Mouse (Mus musculus): ENCODE data around the gene Ffar3. TPM values are rescaled to one million over a fixed set of nuclear protein-coding genes. Genes with fewer than 3 reads are reported as not detected.

The Ffar3 gene
- polyA plus RNA-seq, 1 experiment = not detected

- Histone ChIP-seq H3K4me1 (peaks cover 73% of the 10 kb centered on the region), H3K36me3 (replicated peaks; ENCODE audit: low read length) (peaks cover 5% of the 10 kb centered on the region), H3K27me3 (replicated peaks) (no peaks in the 10 kb centered on the region), H3K4me3 (replicated peaks) (no peak overlapping the region), H3K9me3 (peaks cover 19% of the 10 kb centered on the region)
- no peak for TF ChIP-seq GATA1 (IDR thresholded peaks at IDR 0.05; ENCODE audit: borderline replicate concordance, low read length)
- no peak for TF ChIP-seq FLI1 (IDR thresholded peaks at IDR 0.05; ENCODE audit: low read length)
Observed at GRCm38 (mm10) chr7:30810319-30810718, 45.7 kb downstream of the Ffar3 start.

- TF ChIP-seq GATA1 (IDR thresholded peaks at IDR 0.05; ENCODE audit: borderline replicate concordance, low read length) (no peak), FLI1 (IDR thresholded peaks at IDR 0.05; ENCODE audit: low read length) (no peak)
- Histone ChIP-seq H3K4me1 (peaks cover 40% of the 10 kb centered on the region), H3K36me3 (replicated peaks; ENCODE audit: low read length) (peaks cover 9% of the 10 kb centered on the region), H3K4me3 (replicated peaks) (no peak overlapping the region), H3K9me3 (peaks cover 35% of the 10 kb centered on the region), H3K27me3 (replicated peaks) (no peaks in the 10 kb centered on the region)
Observed at GRCm38 (mm10) chr7:30805924-30806323, 50.1 kb downstream of the Ffar3 start.

Other genes with a start within 250 kb of the Ffar3 start
- 1.2 TPM in 1 of 2 replicates, not detected in the other for gene Upk1a, start 243.3 kb downstream of the Ffar3 start, polyA plus RNA-seq (2012; ENCODE audit: insufficient read depth, low replicate concordance)
- gene Cox6b1, start 230.0 kb downstream of the Ffar3 start, polyA plus RNA-seq (2012; ENCODE audit: insufficient read depth, low replicate concordance) = 82.5 and 197 TPM in 2 replicates
- gene Etv2, start 220.3 kb downstream of the Ffar3 start, polyA plus RNA-seq (2012; ENCODE audit: insufficient read depth, low replicate concordance) = 0.44 TPM in 1 of 2 replicates, not detected in the other
- 261 and 484 TPM in 2 replicates for gene Rbm42, start 205.9 kb downstream of the Ffar3 start, polyA plus RNA-seq (2012; ENCODE audit: insufficient read depth, low replicate concordance)
- gene Haus5, start 191.2 kb downstream of the Ffar3 start, polyA plus RNA-seq (2012; ENCODE audit: insufficient read depth, low replicate concordance) = 2.3 and 13.7 TPM in 2 replicates
- not detected in 2 replicates for gene Pmis2, start 184.6 kb downstream of the Ffar3 start, polyA plus RNA-seq (2012; ENCODE audit: insufficient read depth, low replicate concordance)
- gene 2200002J24Rik, start 157.3 kb downstream of the Ffar3 start, polyA plus RNA-seq (2012; ENCODE audit: insufficient read depth, low replicate concordance) = not detected in 2 replicates
- gene Atp4a, start 144.0 kb downstream of the Ffar3 start, polyA plus RNA-seq (2012; ENCODE audit: insufficient read depth, low replicate concordance) = 0.10 TPM in 1 of 2 replicates, not detected in the other
- 25.4 and 46.3 TPM in 2 replicates for gene Tmem147, start 126.6 kb downstream of the Ffar3 start, polyA plus RNA-seq (2012; ENCODE audit: insufficient read depth, low replicate concordance)
- gene Gapdhs, start 112.5 kb downstream of the Ffar3 start, polyA plus RNA-seq (2012; ENCODE audit: insufficient read depth, low replicate concordance) = not detected in 2 replicates
- gene Sbsn, start 104.7 kb downstream of the Ffar3 start, polyA plus RNA-seq (2012; ENCODE audit: insufficient read depth, low replicate concordance) = 0.21 TPM in 1 of 2 replicates, not detected in the other
- not detected in 2 replicates for gene Dmkn, start 92.4 kb downstream of the Ffar3 start, polyA plus RNA-seq (2012; ENCODE audit: insufficient read depth, low replicate concordance)
- gene Krtdap, start 68.3 kb downstream of the Ffar3 start, polyA plus RNA-seq (2012; ENCODE audit: insufficient read depth, low replicate concordance) = not detected in 2 replicates
- gene Ffar2, start 32.4 kb downstream of the Ffar3 start, polyA plus RNA-seq (2012; ENCODE audit: insufficient read depth, low replicate concordance) = 5.8 and 8.9 TPM in 2 replicates
- 0.16 TPM in 1 of 2 replicates, not detected in the other for gene Ffar1, start 5.4 kb upstream of the Ffar3 start, polyA plus RNA-seq (2012; ENCODE audit: insufficient read depth, low replicate concordance)
- 0.03 TPM in 1 of 2 replicates, not detected in the other for gene Cd22, start 24.2 kb upstream of the Ffar3 start, polyA plus RNA-seq (2012; ENCODE audit: insufficient read depth, low replicate concordance)
- gene Mag, start 58.7 kb upstream of the Ffar3 start, polyA plus RNA-seq (2012; ENCODE audit: insufficient read depth, low replicate concordance) = 1.2 TPM in 1 of 2 replicates, not detected in the other
- not detected in 2 replicates for gene Hamp2, start 68.5 kb upstream of the Ffar3 start, polyA plus RNA-seq (2012; ENCODE audit: insufficient read depth, low replicate concordance)
- gene Hamp, start 87.9 kb upstream of the Ffar3 start, polyA plus RNA-seq (2012; ENCODE audit: insufficient read depth, low replicate concordance) = not detected in 2 replicates
- 122 and 127 TPM in 2 replicates for gene Usf2, start 100.6 kb upstream of the Ffar3 start, polyA plus RNA-seq (2012; ENCODE audit: insufficient read depth, low replicate concordance)
- 2.1 TPM in 1 of 2 replicates, not detected in the other for gene Lsr, start 117.3 kb upstream of the Ffar3 start, polyA plus RNA-seq (2012; ENCODE audit: insufficient read depth, low replicate concordance)
- gene Fam187b, start 117.6 kb upstream of the Ffar3 start, polyA plus RNA-seq (2012; ENCODE audit: insufficient read depth, low replicate concordance) = not detected in 2 replicates
- 2,043 and 2,688 TPM in 2 replicates for gene Fxyd5, start 186.3 kb upstream of the Ffar3 start, polyA plus RNA-seq (2012; ENCODE audit: insufficient read depth, low replicate concordance)
- 1.0 TPM in 1 of 2 replicates, not detected in the other for gene Fxyd7, start 195.3 kb upstream of the Ffar3 start, polyA plus RNA-seq (2012; ENCODE audit: insufficient read depth, low replicate concordance)
- gene Fxyd1, start 201.0 kb upstream of the Ffar3 start, polyA plus RNA-seq (2012; ENCODE audit: insufficient read depth, low replicate concordance) = not detected in 2 replicates
- gene Lgi4, start 203.2 kb upstream of the Ffar3 start, polyA plus RNA-seq (2012; ENCODE audit: insufficient read depth, low replicate concordance) = 0.23 and 0.67 TPM in 2 replicates
- not detected in 2 replicates for gene Fxyd3, start 220.5 kb upstream of the Ffar3 start, polyA plus RNA-seq (2012; ENCODE audit: insufficient read depth, low replicate concordance)

Data from megakaryocyte, embryonic 14.5 days (primary cell).